In genomic region chr3:151332688-151333452, GRCm38 (mm10) we compare ENCODE assay signal across 16 mouse cellular contexts.
DNase-seq lines count a peak whose midpoint lies in the region; ATAC-seq lines count a peak whose summit lies in the region.
"Had no signal": no experiment of that assay in that cellular context is flagged by ENCODE, and none has a peak within 500 bp of the region (broad histone marks: within the 10 kb centered on the region; RNA-seq: fewer than 3 reads in every experiment).

No protein-coding gene starts in this region.

- H3K36me3 ChIP-seq in kidney, embryonic 15.5 days: no peaks in the 10 kb centered on the region
- H3K36me3 ChIP-seq in embryonic facial prominence, embryonic 14.5 days (ENCODE audit: control insufficient read depth, insufficient read depth, low read length): no peaks in the 10 kb centered on the region
- H3K36me3 ChIP-seq: heart, embryonic 15.5 days; neural tube, embryonic 15.5 days had no signal

- H3K9me3 ChIP-seq in kidney, embryonic 15.5 days (replicated peaks): no peaks in the 10 kb centered on the region
- no peaks in the 10 kb centered on the region for H3K9me3 ChIP-seq in embryonic facial prominence, embryonic 14.5 days (ENCODE audit: control insufficient read depth, low read length)
- H3K9me3 ChIP-seq: heart, embryonic 15.5 days; neural tube, embryonic 15.5 days had no signal

- no peak for ATAC-seq in kidney, embryonic 15.5 days (replicated peaks; ENCODE audit: low FRiP score)
- ATAC-seq in embryonic facial prominence, embryonic 14.5 days (ENCODE audit: low read depth): peak; percentile 56

- WGBS in kidney, embryonic 15.5 days: 72% methylated on average over 9 of the region's 9 CpGs
- WGBS in embryonic facial prominence, embryonic 14.5 days: 26% methylated on average over 9 of the region's 9 CpGs

- H3K4me1 ChIP-seq in kidney, embryonic 15.5 days: no peaks in the 10 kb centered on the region
- peaks cover 36% of the 10 kb centered on the region for H3K4me1 ChIP-seq in embryonic facial prominence, embryonic 14.5 days (ENCODE audit: control insufficient read depth, insufficient read depth, low read length)

- no peak overlapping the region for H3K9ac ChIP-seq in kidney, embryonic 15.5 days
- H3K9ac ChIP-seq in embryonic facial prominence, embryonic 14.5 days (ENCODE audit: low read depth, low read length): no peak overlapping the region
- H3K9ac ChIP-seq: heart, embryonic 15.5 days; neural tube, embryonic 15.5 days had no signal

- no peak for DNase-seq in kidney, adult 8-10 months
- DNase-seq in brain, embryonic 18.5 days (ENCODE audit: low read depth, low spot score): peak; percentile 18
- peak; percentile 55 for DNase-seq in cerebellum, adult 8-10 months
- DNase-seq in embryonic facial prominence, embryonic 14.5 days (ENCODE audit: low spot score): peak; percentile 78
- DNase-seq in spleen, postnatal 14 days (ENCODE audit: low spot score in 2 of 2): no peak
- DNase-seq in thymus, postnatal 25 days: no peak
- DNase-seq: adrenal gland, adult 2 months; gastrocnemius, postnatal 14 days; kidney, postnatal 10 days; lung, postnatal 4 days; midbrain, embryonic 14.5 days; right cerebral cortex, adult 18-20 months had no signal

- no peaks in the 10 kb centered on the region for H3K27me3 ChIP-seq in kidney, embryonic 15.5 days
- peaks cover 5% of the 10 kb centered on the region; the same call in 1 of the 2 replicates for H3K27me3 ChIP-seq in embryonic facial prominence, embryonic 14.5 days (replicated peaks; ENCODE audit: control insufficient read depth, insufficient read depth, low read length)
- H3K27me3 ChIP-seq: CH12.LX; heart, embryonic 15.5 days; neural tube, embryonic 15.5 days had no signal

- H3K4me2 ChIP-seq in kidney, embryonic 15.5 days: no peak overlapping the region
- peak overlapping the region; percentile 15; the same call in 1 of the 2 replicates for H3K4me2 ChIP-seq in embryonic facial prominence, embryonic 14.5 days (ENCODE audit: low read depth, low read length)
- H3K4me2 ChIP-seq: heart, embryonic 15.5 days; neural tube, embryonic 15.5 days had no signal

- H3K27ac ChIP-seq in kidney, embryonic 15.5 days: 0 out of 2 replicates have a peak overlapping the region, but pooled peaks have one; percentile 18
- H3K27ac ChIP-seq in embryonic facial prominence, embryonic 14.5 days (replicated peaks; ENCODE audit: low read depth, low read length): 0 out of 2 replicates have a peak overlapping the region, but pooled peaks have one; percentile 15
- H3K27ac ChIP-seq: neural tube, embryonic 15.5 days had no signal

- no peak overlapping the region for H3K4me3 ChIP-seq in kidney, embryonic 15.5 days (replicated peaks)
- H3K4me3 ChIP-seq in embryonic facial prominence, embryonic 14.5 days (ENCODE audit: low read depth, low read length): no peak overlapping the region
- H3K4me3 ChIP-seq: heart, embryonic 15.5 days; neural tube, embryonic 15.5 days had no signal

Comparison
In these comparisons a context has a peak if more than half of its experiments do, and no peak if none do; other contexts are left out.
1. DNase-seq: peak in brain, embryonic 18.5 days (single experiment), cerebellum, adult 8-10 months (single experiment) and embryonic facial prominence, embryonic 14.5 days (single experiment); none in kidney, adult 8-10 months (0 of 2), spleen, postnatal 14 days (0 of 2) and thymus, postnatal 25 days (single experiment).